Mouse (Mus musculus) kidney, postnatal 4 days (tissue): ENCODE results near the gene Amn.

Experiments used
- DNase-seq, 2 experiments: peaks; one replicate each; pipeline ENCODE4 v3.0.0; 2021; ENCODE audit warnings: mixed read lengths in 2 of 2

Amn gene

DNA sequence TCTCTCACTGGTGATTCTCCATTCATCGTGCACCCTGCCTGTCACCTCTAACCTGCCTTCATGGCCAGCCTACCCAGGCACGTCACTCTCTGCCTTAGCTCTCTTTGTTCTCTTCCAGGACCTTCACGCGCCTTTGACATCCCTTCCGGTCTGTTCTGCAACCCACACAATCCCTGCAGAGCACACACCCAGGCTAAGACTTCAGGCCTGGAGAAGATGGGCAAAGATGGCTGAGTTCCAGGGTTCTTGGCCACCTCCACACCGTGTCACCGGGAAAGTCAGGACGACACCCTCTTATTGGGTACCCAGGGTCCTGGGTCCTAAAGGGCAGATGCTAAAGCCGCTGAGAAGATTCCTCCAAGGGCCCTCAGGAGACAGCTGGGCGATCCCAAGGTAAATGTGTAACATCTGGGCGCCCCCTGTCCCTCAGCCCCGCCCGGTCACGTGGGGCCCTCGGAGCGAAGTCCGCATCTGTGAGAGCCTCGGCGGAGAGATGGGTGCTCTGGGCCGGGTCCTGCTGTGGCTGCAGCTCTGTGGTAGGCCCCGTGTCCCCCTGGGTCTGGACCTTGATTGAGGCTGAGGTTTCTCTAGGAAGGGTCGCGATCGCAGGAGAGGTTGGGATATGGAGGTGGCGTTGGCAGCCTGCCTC, at the start of gene Amn:
Gene Amn (plus strand): TSS at position 467 of the 649 bp plus-strand sequence.
- DNase-seq, result peak; percentile 70 to 81

DNA sequence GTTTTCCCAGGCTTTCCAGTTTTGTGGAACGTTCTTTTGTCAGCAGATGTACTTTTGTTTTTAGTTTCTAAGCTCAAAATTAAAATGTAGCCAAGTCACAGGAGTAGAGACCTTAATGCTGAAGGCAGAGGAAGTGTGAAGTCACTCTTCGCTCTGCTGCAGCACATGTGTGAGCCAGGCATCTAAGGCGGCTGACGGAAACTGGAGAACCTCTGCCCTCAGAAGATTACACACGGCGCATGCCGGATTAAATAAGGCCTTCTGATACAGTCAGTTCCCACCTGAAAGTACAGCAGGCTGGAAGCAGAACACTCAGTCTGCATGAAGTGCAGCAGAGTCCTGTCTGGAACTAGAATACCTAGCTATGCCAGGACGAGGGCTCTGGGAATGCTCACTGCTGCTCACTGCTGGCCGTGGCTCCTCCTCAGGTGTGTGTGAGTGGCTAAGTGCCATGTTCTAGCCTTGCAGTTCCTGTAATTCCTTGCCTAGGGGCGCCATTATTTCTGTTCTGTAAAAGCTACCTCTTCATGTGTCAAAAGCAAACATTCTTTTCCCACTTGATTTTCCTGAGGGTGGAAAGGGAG, 45.6 kb upstream of the Amn start:
- no peak for DNase-seq

DNA sequence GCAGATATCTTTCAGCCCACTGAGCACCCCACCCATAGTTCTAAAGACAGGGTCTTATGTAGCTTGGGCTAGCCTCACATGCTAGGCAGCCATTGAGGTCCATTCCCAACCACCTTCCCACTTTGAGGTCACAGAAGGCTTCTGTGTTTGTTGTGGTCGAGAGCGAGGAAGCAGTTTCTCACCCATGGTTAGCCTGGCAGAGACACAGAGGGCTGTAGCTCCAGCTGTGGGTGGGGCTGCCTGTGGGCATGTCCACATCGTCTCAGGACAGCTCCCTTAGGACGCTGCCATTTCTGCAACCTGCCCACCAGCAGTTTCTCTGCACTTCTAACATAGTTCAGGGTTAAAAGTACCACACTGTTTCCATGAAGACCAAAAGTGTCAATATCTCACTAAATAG, 43.5 kb upstream of the Amn start:
- DNase-seq, result no peak

GRCm38 (mm10) chr12:111228488-111228887, 42.4 kb upstream of the Amn start:
- no peak for DNase-seq

GRCm38 (mm10) chr12:111230793-111231192, 40.1 kb upstream of the Amn start:
- DNase-seq, result no peak

DNA sequence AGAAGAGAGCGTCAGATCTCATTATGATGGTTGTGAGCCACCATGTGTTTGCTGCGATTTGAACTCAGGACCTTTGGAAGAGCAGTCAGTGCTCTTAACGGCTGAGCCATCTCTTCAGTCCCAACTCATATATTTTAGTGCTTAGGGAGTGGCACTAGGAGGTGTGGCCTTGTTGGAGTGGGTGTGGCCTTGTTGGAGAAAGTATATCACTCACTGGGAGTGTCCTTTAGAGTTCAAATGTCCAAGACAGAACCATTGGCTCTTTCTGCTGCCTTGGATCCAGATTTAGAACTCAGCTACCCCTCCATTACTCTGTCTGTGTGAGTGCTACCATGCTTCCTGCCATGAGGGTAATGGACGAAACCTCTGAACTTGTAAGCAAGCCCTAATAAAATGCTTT, 37.1 kb upstream of the Amn start:
- no peak for DNase-seq

DNA sequence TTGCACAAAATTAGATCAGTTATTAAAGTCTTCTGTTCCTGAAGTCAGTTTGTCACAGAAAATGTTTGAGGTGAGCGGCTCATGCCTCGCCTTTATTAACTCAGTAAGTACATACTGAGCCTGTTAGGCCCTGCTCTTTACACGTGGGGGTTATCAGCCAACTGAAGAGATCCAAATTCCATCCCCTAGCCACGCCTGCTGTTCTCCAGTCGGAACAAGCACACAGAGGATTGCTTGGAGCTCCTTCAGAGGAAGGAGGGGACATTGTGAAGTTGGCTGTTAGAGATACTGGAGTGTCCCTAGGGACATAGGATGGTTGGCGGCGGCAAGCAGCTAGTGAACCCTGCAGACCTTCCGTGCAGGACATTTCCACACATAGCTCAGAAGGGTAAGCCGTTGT, 36.5 kb upstream of the Amn start:
- no peak for DNase-seq

DNA sequence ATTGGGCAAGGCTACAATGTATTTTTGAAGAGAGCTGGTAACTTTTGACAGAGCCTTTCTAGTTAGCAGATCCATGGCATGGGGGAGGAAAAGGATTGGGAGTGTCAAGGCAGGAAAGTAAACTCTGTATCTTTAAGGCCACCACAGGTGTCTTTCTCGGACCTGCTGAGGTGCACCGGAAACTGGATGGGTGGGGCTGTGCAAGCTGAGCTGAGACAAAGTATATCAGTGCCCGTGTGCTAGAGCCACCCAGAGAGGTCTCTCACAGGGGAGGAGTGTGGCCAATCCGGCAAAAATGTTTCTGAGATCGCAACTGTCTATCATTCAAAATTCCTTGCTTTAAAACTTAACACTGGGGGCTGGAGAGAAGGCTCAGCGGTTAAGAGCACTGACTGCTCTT, 35.3 kb upstream of the Amn start:
- DNase-seq, result no peak

DNA sequence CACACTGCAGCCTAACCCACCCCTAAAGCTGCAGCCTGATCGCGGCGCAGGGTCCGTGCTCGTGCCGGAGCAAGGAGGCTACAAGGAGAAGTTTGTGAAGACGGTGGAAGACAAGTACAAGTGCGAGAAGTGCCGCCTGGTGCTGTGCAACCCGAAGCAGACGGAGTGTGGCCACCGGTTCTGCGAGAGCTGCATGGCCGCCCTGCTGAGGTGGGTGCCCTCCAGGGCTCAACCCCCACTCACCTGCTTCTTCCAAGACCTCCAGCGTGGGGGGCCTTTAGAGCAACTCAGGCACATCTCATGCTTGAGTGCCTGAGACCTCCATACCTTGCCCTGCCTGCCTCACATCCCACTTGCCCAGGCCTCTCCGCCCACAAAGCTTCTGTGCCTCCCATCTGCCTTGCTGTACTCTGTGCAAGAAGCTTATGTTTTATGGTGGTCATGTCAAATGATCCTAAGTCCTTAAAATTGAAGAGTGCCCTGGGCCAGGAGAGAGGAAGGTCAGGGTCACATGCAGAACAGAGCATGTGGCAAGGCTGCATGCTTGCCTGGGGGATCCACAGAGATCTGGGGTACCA, 33.2 kb upstream of the Amn start:
- DNase-seq, result no peak

DNA sequence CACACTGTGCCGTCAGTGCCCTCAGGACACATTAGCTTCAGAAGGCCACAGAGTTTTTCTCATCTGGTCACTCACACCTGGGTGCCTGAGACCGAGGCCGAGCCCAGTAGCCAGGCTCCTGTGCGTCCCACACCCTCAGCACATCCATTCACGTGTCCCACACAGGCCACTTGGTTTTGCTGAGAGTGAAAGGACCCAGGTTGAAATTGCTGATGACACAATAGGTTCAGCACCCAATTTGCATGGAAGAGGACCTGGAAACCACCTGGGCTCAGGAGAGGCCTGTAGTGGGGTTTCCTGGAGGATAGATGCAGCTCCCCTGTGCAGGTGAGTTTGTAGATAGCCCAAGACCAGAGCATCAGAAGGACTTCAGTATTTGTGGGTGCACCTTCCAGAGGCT, 32.5 kb upstream of the Amn start:
- no peak for DNase-seq

DNA sequence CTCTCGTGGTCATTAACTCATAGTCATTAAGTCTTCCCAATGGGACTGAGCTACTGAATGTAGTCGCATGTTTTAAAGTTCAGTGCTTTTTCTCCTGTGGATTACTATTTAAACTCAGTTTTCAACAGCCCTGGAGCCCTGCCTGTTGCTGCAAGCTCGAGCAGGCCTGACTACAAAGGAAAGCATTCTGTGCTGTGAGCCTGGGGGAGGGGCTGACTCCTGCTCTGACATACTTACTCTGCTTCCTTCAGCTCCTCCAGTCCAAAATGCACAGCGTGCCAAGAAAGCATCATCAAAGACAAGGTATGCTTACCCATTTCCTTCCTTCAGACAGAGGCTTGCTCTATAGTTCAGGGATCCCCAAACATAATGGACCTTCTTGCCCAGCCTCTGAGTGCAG, 32.1 kb upstream of the Amn start:
- peak; percentile 75 to 82 for DNase-seq

DNA sequence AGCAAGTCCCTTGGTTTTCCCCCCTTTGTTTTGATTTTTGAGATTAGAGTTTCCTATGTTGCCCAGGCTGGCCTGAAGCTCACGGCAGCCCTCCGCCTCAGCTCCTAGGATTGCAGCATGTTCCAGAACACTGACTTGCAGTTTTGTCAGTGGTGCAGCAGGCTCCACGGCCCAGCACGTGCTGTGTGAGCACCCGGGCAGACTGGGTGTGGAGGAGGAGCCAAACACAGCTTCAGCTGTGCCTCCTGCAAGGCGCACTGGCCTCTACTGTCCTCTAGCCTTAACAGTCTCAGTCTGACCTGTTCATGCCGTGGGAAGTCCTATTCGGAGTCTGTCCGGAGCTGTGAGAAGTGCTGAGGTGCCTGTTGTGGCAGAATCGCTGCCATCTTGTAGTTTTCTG, 31.0 kb upstream of the Amn start:
- peak in 1 of 2 experiments; percentile 44 for DNase-seq

DNA sequence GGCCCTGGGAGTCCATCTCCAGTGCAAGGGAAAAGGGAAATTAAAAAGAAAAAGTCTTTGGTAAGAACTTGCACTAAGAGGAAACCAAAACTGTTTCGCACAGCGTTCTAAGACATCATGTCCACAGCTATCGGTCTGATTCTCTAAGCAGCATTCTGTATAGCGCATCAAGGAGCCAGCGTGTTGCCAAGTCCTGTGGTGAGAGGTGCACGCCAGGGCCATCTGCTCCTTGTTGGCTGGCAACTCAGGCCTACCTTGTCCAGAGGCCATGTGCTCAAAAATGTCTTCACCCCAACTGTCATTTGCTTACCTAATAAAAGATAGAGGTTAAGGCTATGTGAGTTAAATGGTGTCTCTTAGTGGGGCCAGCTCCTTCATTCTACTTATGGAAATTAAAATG, 29.0 kb upstream of the Amn start:
- DNase-seq, result no peak

DNA sequence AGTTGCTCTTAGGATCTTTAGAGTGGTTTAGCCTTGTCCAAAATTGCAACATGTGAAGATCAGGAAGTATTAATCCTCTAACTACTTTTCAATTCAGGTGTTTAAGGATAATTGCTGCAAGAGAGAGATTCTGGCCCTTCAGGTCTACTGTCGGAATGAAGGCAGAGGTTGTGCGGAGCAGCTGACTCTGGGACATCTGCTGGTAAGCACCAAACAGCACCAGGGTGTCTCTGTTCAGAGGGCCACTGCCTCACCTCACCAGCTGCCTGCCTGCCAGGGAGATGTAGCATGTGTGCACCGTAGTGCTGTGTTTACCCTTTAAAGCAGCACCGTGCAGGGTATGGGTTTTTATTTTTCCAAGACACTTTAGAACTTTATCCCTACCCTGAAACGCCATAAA, 28.5 kb upstream of the Amn start:
- no peak for DNase-seq

GRCm38 (mm10) chr12:111243733-111244132, 27.2 kb upstream of the Amn start:
- DNase-seq, result no peak

DNA sequence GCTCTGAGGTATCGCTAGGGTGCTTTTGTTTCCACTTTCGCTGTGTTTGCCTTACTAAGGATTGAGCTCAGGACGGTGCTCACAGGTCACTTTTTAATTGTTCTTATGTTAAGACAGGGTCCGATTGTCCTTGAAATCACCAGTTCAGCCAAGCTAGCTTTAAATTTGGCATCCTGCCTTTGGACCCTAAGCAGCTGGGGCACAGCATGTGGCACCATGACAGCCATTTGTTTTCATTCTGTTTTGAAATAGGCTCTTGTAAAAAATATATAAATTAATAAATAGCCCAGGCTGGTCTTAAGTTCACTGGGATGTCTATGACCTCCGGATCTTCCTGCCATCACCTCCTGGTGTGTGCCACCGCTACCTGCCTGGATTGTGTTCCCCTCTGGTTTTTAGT, 25.8 kb upstream of the Amn start:
- DNase-seq, result no peak

- DNase-seq, result no peak
These were observed 24.0 kb upstream of the Amn start for GRCm38 (mm10) chr12:111246808-111247464.

- DNase-seq, result no peak
These were observed 21.8 kb upstream of the Amn start for GRCm38 (mm10) chr12:111249095-111249494.

DNA sequence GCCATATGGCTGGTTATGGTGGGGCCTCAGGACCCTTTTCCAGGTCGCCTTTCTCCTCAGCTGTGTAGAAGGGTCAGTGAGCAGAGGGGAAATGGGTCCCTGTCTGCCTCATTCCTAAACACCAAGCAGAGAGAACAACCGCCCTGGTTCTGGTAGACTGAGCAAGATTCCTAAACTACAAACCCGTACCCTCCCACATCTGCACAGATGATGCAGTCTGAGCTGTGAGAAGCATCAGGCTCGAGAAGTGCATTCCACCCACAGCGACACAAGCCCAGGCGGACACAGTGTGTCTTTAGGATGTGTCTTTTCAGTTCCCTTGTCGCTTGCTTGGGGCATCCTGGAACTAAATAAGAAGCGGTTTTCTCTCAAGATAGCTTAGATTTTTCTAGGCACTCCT, 20.8 kb upstream of the Amn start:
- no peak for DNase-seq

DNA sequence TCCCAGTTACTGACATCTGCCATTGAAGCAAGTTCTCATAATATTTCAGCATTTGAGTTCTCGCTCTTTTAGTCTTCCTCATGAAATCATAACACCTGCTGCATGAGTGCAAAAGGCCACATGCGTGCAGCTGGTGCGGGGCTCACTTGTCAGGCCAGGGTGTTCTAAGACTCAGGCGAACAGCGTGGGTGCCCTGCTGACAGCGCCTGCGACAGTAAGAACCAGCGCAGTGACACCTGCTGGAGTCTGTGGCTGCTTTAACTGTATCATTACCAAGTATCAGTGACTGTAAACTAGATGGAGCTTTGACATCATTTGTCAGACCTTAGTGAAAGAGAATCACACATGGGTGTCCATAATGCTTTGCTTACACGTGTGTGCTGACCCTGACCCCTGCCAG, 19.7 kb upstream of the Amn start:
- DNase-seq, result peak in 1 of 2 experiments; percentile 43

DNA sequence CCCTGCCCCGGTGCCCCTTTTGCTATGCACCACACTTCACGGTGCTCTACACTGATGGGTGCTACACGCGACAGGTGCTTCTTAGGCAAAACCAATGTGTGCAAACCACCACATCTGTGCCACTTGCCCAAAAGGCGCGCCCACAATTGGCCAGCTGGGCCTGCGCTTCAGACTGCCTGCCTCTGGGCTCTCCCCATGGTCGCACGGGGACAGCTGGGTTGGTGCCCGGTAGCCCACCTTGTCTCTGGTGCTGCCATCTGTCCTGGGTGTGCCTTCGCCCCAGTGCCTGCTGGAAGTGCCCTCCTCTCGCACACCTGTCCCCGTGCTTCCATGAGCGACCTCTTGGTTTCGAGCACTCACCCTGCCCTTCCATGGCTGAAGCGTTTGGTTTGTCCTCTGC, 7.2 kb upstream of the Amn start:
- DNase-seq, result no peak

DNA sequence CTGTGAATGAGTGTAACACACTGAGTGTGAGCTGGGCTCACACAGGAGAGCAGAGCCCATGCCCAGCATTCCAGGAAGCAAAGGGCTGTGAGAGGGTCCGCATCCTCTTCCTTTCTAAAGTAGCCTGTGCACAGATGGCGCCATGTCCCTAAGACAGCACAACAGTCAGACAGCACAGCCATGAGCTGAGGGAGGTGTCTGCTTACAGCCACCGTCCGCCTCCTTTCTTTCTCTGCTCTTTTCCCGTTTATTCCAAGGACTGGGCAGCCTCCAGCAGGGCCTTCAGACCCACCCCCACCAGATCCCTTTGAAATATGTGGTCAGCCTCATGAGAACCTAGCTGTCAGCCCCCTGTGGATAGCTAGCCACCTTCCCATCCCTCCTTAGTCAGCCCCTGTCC, 5.7 kb upstream of the Amn start:
- DNase-seq, result no peak

DNA sequence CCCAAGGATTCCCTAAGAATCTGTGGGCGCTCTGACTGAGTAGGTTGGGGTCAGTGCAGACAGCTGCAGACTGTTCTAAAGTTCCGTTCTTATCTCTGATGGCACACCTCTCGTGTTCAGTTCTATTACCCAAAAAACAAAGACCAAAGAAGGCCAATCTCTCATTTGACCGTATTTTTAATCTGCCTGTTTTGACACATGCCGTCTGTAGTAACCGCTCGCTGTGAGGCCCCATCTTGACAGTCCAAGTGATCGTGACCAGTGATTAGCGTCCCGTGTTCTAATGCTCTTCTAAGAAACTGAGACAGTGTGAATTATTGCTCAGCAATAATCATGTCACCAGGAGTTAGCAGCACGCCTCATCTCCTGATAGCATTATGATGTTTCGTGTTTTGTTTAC, 4.3 kb upstream of the Amn start:
- DNase-seq, result no peak

DNA sequence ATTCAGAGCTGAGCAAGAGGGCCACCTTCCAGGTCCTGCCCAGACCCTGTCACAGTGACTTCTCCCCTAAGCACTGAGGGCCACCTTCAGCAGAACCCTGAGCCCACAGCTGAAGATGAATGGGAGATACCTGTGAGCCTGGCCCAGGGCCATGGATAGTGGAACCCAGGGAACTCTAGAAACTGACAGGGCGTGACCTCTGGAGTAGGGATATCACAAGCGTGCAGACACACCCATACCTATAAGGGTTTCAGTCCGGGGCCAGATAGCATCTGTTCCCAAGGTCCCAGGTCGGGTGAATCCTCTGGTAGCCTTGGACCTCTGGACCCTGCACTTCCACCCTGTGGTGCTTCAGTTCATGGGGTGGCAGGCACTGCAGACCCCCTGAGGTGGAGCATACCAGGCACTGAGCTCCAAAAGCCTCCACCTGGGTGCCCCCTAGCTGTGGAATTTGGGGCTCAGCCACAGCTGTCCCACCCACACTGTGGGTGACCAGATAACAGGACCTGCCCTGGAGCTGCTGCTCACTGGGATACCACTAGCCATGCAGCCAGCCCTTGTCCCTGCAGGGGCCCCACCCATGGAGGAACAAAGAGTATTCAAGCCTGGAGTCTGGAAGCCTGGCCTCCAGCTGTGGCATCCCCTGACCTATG, 3.1 kb upstream of the Amn start:
- no peak for DNase-seq
